Mouse (Mus musculus): ENCODE measurements around the gene Tbc1d22a. TPM values are rescaled to one million over a fixed set of nuclear protein-coding genes. Genes with fewer than 3 reads are reported as not detected.

The Tbc1d22a gene
- polyA plus RNA-seq, 1 experiment from 2014 or later = 15.3 TPM

GRCm38 (mm10) chr15:86168505-86168867, 45.8 kb upstream of the Tbc1d22a start:
- WGBS = 64% methylated on average over 7 of the region's 7 CpGs
- no peak overlapping the region for H3K27ac ChIP-seq (ENCODE audit: low read depth, low read length)
- H3K36me3 ChIP-seq (ENCODE audit: control insufficient read depth, insufficient read depth) = peaks cover 7% of the 10 kb centered on the region; the same call in 1 of the 2 replicates
- no peak overlapping the region for H3K4me3 ChIP-seq (ENCODE audit: low read depth, low read length)
- H3K4me1 ChIP-seq (replicated peaks; ENCODE audit: control insufficient read depth, insufficient read depth, low read length) = peaks cover 8% of the 10 kb centered on the region
- H3K9me3 ChIP-seq (ENCODE audit: control insufficient read depth) = no peaks in the 10 kb centered on the region
- H3K4me2 ChIP-seq (replicated peaks; ENCODE audit: low read depth) = no peak overlapping the region
- ATAC-seq = no peak
- no peak overlapping the region for H3K9ac ChIP-seq (ENCODE audit: low read depth, low read length)
- no peaks in the 10 kb centered on the region for H3K27me3 ChIP-seq (replicated peaks; ENCODE audit: control insufficient read depth, insufficient read depth, low read length)
- no peak for TF ChIP-seq CTCF (IDR thresholded peaks at IDR 0.05; ENCODE audit: low read depth)

- H3K4me2 ChIP-seq (replicated peaks; ENCODE audit: low read depth) = no peak overlapping the region
- H3K4me3 ChIP-seq (ENCODE audit: low read depth, low read length) = no peak overlapping the region
- TF ChIP-seq CTCF (IDR thresholded peaks at IDR 0.05; ENCODE audit: low read depth) = no peak
- no peak overlapping the region for H3K27ac ChIP-seq (ENCODE audit: low read depth, low read length)
- H3K9ac ChIP-seq (ENCODE audit: low read depth, low read length) = no peak overlapping the region
- peaks cover 4% of the 10 kb centered on the region; the same call in 1 of the 2 replicates for H3K36me3 ChIP-seq (ENCODE audit: control insufficient read depth, insufficient read depth)
- 82% methylated on average over 12 of the region's 12 CpGs for WGBS
- no peaks in the 10 kb centered on the region for H3K9me3 ChIP-seq (ENCODE audit: control insufficient read depth)
- no peak for ATAC-seq
- no peaks in the 10 kb centered on the region for H3K27me3 ChIP-seq (replicated peaks; ENCODE audit: control insufficient read depth, insufficient read depth, low read length)
- H3K4me1 ChIP-seq (replicated peaks; ENCODE audit: control insufficient read depth, insufficient read depth, low read length) = peaks cover 12% of the 10 kb centered on the region
These were observed 45.1 kb upstream of the Tbc1d22a start for GRCm38 (mm10) chr15:86168941-86169816.

- H3K4me3 ChIP-seq (ENCODE audit: low read depth, low read length) = no peak overlapping the region
- peaks cover 12% of the 10 kb centered on the region for H3K4me1 ChIP-seq (replicated peaks; ENCODE audit: control insufficient read depth, insufficient read depth, low read length)
- no peak overlapping the region; the same call in 1 of the 2 replicates for H3K27ac ChIP-seq (ENCODE audit: low read depth, low read length)
- no peak overlapping the region for H3K9ac ChIP-seq (ENCODE audit: low read depth, low read length)
- no peaks in the 10 kb centered on the region for H3K27me3 ChIP-seq (replicated peaks; ENCODE audit: control insufficient read depth, insufficient read depth, low read length)
- no peak for ATAC-seq
- 69% methylated on average over 4 of the region's 4 CpGs for WGBS
- peaks cover 1% of the 10 kb centered on the region; the same call in 1 of the 2 replicates for H3K36me3 ChIP-seq (ENCODE audit: control insufficient read depth, insufficient read depth)
- no peaks in the 10 kb centered on the region for H3K9me3 ChIP-seq (ENCODE audit: control insufficient read depth)
- H3K4me2 ChIP-seq (replicated peaks; ENCODE audit: low read depth) = no peak overlapping the region
- TF ChIP-seq CTCF (IDR thresholded peaks at IDR 0.05; ENCODE audit: low read depth) = no peak
These were observed 44.5 kb upstream of the Tbc1d22a start for GRCm38 (mm10) chr15:86169817-86170110.

DNA sequence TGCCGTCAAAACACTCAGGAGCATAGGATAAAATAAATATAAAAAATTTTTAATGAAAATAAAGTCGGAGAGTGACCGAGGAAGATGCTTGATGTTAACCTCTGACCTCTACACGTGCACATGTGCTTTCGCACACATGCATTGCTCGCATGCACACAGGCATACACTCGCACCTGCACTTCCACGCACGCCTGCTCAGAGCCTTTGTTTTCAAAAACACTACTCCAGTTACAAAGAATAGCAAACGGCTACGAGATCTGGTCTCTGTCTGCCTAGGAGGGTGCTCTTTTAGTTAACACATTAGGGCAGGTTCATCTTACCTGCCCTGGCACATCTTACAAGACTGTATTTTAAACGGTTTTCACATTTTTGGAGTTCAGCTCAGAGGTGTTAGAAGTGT, 42.9 kb upstream of the Tbc1d22a start:
- Histone ChIP-seq H3K4me2 (replicated peaks; ENCODE audit: low read depth) (no peak overlapping the region), H3K9me3 (ENCODE audit: control insufficient read depth) (no peaks in the 10 kb centered on the region), H3K4me1 (replicated peaks; ENCODE audit: control insufficient read depth, insufficient read depth, low read length) (peaks cover 12% of the 10 kb centered on the region), H3K4me3 (ENCODE audit: low read depth, low read length) (no peak overlapping the region), H3K27ac (ENCODE audit: low read depth, low read length) (no peak overlapping the region), H3K36me3 (ENCODE audit: control insufficient read depth, insufficient read depth) (no peaks in the 10 kb centered on the region), H3K9ac (ENCODE audit: low read depth, low read length) (no peak overlapping the region), H3K27me3 (replicated peaks; ENCODE audit: control insufficient read depth, insufficient read depth, low read length) (no peaks in the 10 kb centered on the region)
- ATAC-seq = no peak
- no peak for TF ChIP-seq CTCF (IDR thresholded peaks at IDR 0.05; ENCODE audit: low read depth)
- 82% methylated on average over 12 of the region's 12 CpGs for WGBS

GRCm38 (mm10) chr15:86172124-86172523, 42.1 kb upstream of the Tbc1d22a start:
- Histone ChIP-seq H3K4me3 (ENCODE audit: low read depth, low read length) (no peak overlapping the region), H3K9ac (ENCODE audit: low read depth, low read length) (no peak overlapping the region), H3K27ac (ENCODE audit: low read depth, low read length) (no peak overlapping the region), H3K27me3 (replicated peaks; ENCODE audit: control insufficient read depth, insufficient read depth, low read length) (no peaks in the 10 kb centered on the region), H3K9me3 (ENCODE audit: control insufficient read depth) (no peaks in the 10 kb centered on the region), H3K36me3 (ENCODE audit: control insufficient read depth, insufficient read depth) (no peaks in the 10 kb centered on the region), H3K4me1 (replicated peaks; ENCODE audit: control insufficient read depth, insufficient read depth, low read length) (peaks cover 12% of the 10 kb centered on the region), H3K4me2 (replicated peaks; ENCODE audit: low read depth) (no peak overlapping the region)
- WGBS = 45% methylated on average over 3 of the region's 3 CpGs
- ATAC-seq = no peak
- no peak for TF ChIP-seq CTCF (IDR thresholded peaks at IDR 0.05; ENCODE audit: low read depth)

DNA sequence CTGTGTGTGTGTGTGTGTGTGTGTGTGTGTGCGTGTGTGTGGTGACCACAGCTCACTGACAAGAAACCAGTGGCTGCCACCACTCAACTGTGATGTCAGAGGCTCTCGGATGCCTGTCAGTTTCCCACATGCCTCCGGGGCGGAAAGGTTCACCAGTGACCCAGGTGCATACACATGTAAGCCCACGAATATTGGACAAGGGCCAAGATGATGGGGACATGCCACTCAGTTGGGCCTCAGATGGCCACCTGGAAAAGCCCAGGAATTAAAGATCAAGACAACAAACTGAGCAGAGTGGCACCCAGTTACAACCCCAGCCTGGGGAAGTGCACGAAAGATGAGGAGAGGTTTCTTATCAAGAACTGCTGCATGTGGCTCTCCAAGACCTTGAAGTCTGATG, 41.7 kb upstream of the Tbc1d22a start:
- H3K4me2 ChIP-seq (replicated peaks; ENCODE audit: low read depth) = no peak overlapping the region
- WGBS = 64% methylated on average over 6 of the region's 6 CpGs
- no peaks in the 10 kb centered on the region for H3K9me3 ChIP-seq (ENCODE audit: control insufficient read depth)
- H3K9ac ChIP-seq (ENCODE audit: low read depth, low read length) = no peak overlapping the region
- no peak overlapping the region for H3K4me3 ChIP-seq (ENCODE audit: low read depth, low read length)
- no peaks in the 10 kb centered on the region for H3K27me3 ChIP-seq (replicated peaks; ENCODE audit: control insufficient read depth, insufficient read depth, low read length)
- no peaks in the 10 kb centered on the region for H3K36me3 ChIP-seq (ENCODE audit: control insufficient read depth, insufficient read depth)
- H3K4me1 ChIP-seq (replicated peaks; ENCODE audit: control insufficient read depth, insufficient read depth, low read length) = peaks cover 12% of the 10 kb centered on the region
- H3K27ac ChIP-seq (ENCODE audit: low read depth, low read length) = no peak overlapping the region
- 0 out of 2 replicates have a peak, but pooled peaks have one; percentile 23 for ATAC-seq
- TF ChIP-seq CTCF (IDR thresholded peaks at IDR 0.05; ENCODE audit: low read depth) = no peak

Data from intestine, postnatal 0 days (tissue).